24 mouse cellular contexts compared by ENCODE assay signal in the genomic region with DNA sequence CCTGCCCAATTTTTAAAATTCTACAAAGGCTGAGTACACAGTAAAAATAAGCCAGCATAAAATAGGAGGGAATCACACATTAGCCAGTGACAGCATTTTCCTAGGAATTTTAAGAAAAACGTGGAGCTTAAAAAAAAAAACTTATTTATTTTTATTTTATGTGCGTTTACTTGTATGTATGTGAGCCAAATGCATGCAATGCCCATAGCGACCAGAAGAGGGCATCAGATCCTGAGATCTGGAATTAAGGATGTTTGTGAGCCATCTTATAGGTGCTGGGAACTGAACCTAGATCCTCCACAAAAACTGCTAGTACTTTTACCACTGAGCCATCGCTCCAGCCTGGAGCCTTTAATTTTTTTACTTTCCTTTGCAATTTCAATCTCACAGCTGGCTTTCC. TPM values are rescaled to one million over a fixed set of nuclear protein-coding genes. Genes with fewer than 3 reads are reported as not detected.
DNase-seq lines count a peak whose midpoint lies in the region; ATAC-seq and TF ChIP-seq lines count a peak whose summit lies in the region.
"Had no signal": no experiment of that assay in that cellular context is flagged by ENCODE, and none has a peak within 500 bp of the region (broad histone marks: within the 10 kb centered on the region; RNA-seq: fewer than 3 reads in every experiment).

No protein-coding gene starts in this region.

- no peak overlapping the region for H3K27ac ChIP-seq in hindbrain, postnatal 0 days
- no peak overlapping the region for H3K27ac ChIP-seq in hindbrain, embryonic 16.5 days (ENCODE audit: low read depth, low read length)
- H3K27ac ChIP-seq in lung, embryonic 14.5 days (ENCODE audit: low read depth): no peak overlapping the region
- H3K27ac ChIP-seq in ES-E14 (ENCODE audit: insufficient read depth, low read depth, low read length, poor library complexity, severe bottlenecking): no peak overlapping the region
- H3K27ac ChIP-seq: forebrain, embryonic 10.5 days; hindbrain, embryonic 15.5 days; limb, embryonic 12.5 days had no signal

- 73% methylated on average over 4 of the region's 4 CpGs for WGBS in hindbrain, postnatal 0 days
- WGBS in hindbrain, embryonic 16.5 days: 73% methylated on average over 4 of the region's 4 CpGs
- 66% methylated on average over 4 of the region's 4 CpGs for WGBS in lung, embryonic 14.5 days

- no peak overlapping the region for H3K9ac ChIP-seq in hindbrain, postnatal 0 days (replicated peaks; ENCODE audit: low read length)
- no peak overlapping the region for H3K9ac ChIP-seq in hindbrain, embryonic 16.5 days (ENCODE audit: low read depth, low read length)
- H3K9ac ChIP-seq in lung, embryonic 14.5 days: no peak overlapping the region
- H3K9ac ChIP-seq in ES-E14 (ENCODE audit: insufficient read depth, low read depth, low read length, poor library complexity, severe bottlenecking): no peak overlapping the region
- H3K9ac ChIP-seq: hindbrain, embryonic 15.5 days; limb, embryonic 12.5 days had no signal

- no peak for DNase-seq in hindbrain, postnatal 0 days (ENCODE audit: low spot score)
- no peak for DNase-seq in lung, embryonic 14.5 days
- no peak for DNase-seq in lung, postnatal 14 days
- no peak for DNase-seq in ES-E14 (ENCODE audit: low read depth, low spot score)
- peak; percentile 11 for DNase-seq in c-Kit-positive CD71-positive TER-119-positive erythroid progenitor cells, embryonic 14.5 days (ENCODE audit: low spot score)
- no peak for DNase-seq in cerebellum, postnatal 10 days
- DNase-seq in right cerebral cortex, postnatal 10 days (ENCODE audit: low spot score in 2 of 2): no peak
- DNase-seq: adrenal gland, adult 2 months; cerebellum, adult 9-11 months; embryo, embryonic 11 days; heart, adult 11 months; heart, postnatal 4 days; kidney, adult 18-20 months; kidney, postnatal 25 days; lung, postnatal 4 days; retina, postnatal 1 day; right cerebral cortex, postnatal 4 days; thymus, postnatal 14 days had no signal

- H3K9me3 ChIP-seq in hindbrain, postnatal 0 days (ENCODE audit: low read length): peaks cover 6% of the 10 kb centered on the region; the same call in 1 of the 2 replicates
- no peaks in the 10 kb centered on the region for H3K9me3 ChIP-seq in hindbrain, embryonic 16.5 days (ENCODE audit: control insufficient read depth, low read length)
- peaks cover 4% of the 10 kb centered on the region; the same call in 1 of the 2 replicates for H3K9me3 ChIP-seq in lung, embryonic 14.5 days (ENCODE audit: low read depth, low read length)
- H3K9me3 ChIP-seq in ES-E14 (ENCODE audit: control insufficient read depth, insufficient read depth, low read depth, low read length): no peaks in the 10 kb centered on the region
- H3K9me3 ChIP-seq: G1E; hindbrain, embryonic 15.5 days had no signal

- ATAC-seq in hindbrain, postnatal 0 days: no peak
- no peak for ATAC-seq in hindbrain, embryonic 16.5 days
- no peak for ATAC-seq in lung, embryonic 14.5 days (ENCODE audit: insufficient read depth)

- H3K4me1 ChIP-seq in hindbrain, postnatal 0 days (ENCODE audit: insufficient read depth, low read length): no peaks in the 10 kb centered on the region
- H3K4me1 ChIP-seq in hindbrain, embryonic 16.5 days (ENCODE audit: control insufficient read depth, insufficient read depth, low read depth, low read length): no peaks in the 10 kb centered on the region
- 0 out of 2 replicates have a peak, but pooled peaks cover 3% of the 10 kb centered on the region for H3K4me1 ChIP-seq in lung, embryonic 14.5 days (ENCODE audit: insufficient read depth)
- no peaks in the 10 kb centered on the region for H3K4me1 ChIP-seq in ES-E14 (ENCODE audit: control insufficient read depth in 2 of 2, insufficient read depth in 2 of 2, low read length in 2 of 2, poor library complexity in 1 of 2)
- H3K4me1 ChIP-seq: forebrain, embryonic 10.5 days; hindbrain, embryonic 15.5 days; limb, embryonic 12.5 days had no signal

- peak; percentile 39; the same call in 1 of the 2 replicates for TF ChIP-seq CTCF in hindbrain, postnatal 0 days (IDR thresholded peaks at IDR 0.05; ENCODE audit: low read depth)
- peak; percentile 36; the same call in 1 of the 2 replicates for TF ChIP-seq CTCF in lung, embryonic 14.5 days (IDR thresholded peaks at IDR 0.05; ENCODE audit: low read depth)

- H3K27me3 ChIP-seq in hindbrain, postnatal 0 days (ENCODE audit: insufficient read depth, low read length): no peaks in the 10 kb centered on the region
- no peaks in the 10 kb centered on the region for H3K27me3 ChIP-seq in hindbrain, embryonic 16.5 days (replicated peaks; ENCODE audit: control insufficient read depth, insufficient read depth, low read length)
- H3K27me3 ChIP-seq in lung, embryonic 14.5 days (ENCODE audit: insufficient read depth, low read length): no peaks in the 10 kb centered on the region
- H3K27me3 ChIP-seq: hindbrain, embryonic 15.5 days; limb, embryonic 12.5 days had no signal

- no peaks in the 10 kb centered on the region for H3K36me3 ChIP-seq in hindbrain, postnatal 0 days (ENCODE audit: insufficient read depth, low read length)
- no peaks in the 10 kb centered on the region for H3K36me3 ChIP-seq in hindbrain, embryonic 16.5 days (ENCODE audit: control insufficient read depth, insufficient read depth, low read length)
- H3K36me3 ChIP-seq in lung, embryonic 14.5 days (ENCODE audit: insufficient read depth): no peaks in the 10 kb centered on the region
- H3K36me3 ChIP-seq in ES-E14 (ENCODE audit: control insufficient read depth, insufficient read depth, low read length, poor library complexity, severe bottlenecking): no peaks in the 10 kb centered on the region
- H3K36me3 ChIP-seq: forebrain, embryonic 10.5 days; G1E; hindbrain, embryonic 15.5 days; limb, embryonic 12.5 days had no signal

- no peak overlapping the region for H3K4me3 ChIP-seq in hindbrain, postnatal 0 days (ENCODE audit: low read length)
- H3K4me3 ChIP-seq in hindbrain, embryonic 16.5 days (ENCODE audit: low read length): no peak overlapping the region
- no peak overlapping the region for H3K4me3 ChIP-seq in lung, embryonic 14.5 days (ENCODE audit: low read depth, low read length)
- H3K4me3 ChIP-seq in ES-E14 (ENCODE audit: insufficient read depth in 1 of 2, low read depth in 1 of 2, low read length in 2 of 2, poor library complexity in 1 of 2, severe bottlenecking in 1 of 2): no peak overlapping the region
- H3K4me3 ChIP-seq: forebrain, embryonic 10.5 days; hindbrain, embryonic 15.5 days; limb, embryonic 12.5 days had no signal

- in situ Hi-C loops in ES-E14 (cut with MboI; ENCODE audit: low sequenced_read_pairs in 2 of 2, unreplicated experiment in 2 of 2): no loop called here

- H3K4me2 ChIP-seq in hindbrain, postnatal 0 days (ENCODE audit: low read depth, low read length): no peak overlapping the region
- no peak overlapping the region for H3K4me2 ChIP-seq in hindbrain, embryonic 16.5 days (ENCODE audit: low read length)
- no peak overlapping the region for H3K4me2 ChIP-seq in lung, embryonic 14.5 days
- H3K4me2 ChIP-seq: hindbrain, embryonic 15.5 days; limb, embryonic 12.5 days had no signal

TF ChIP-seq in ES-E14, 5 proteins besides CTCF, POLR2A, EP300 and RAD21:
- no peak for TF ChIP-seq HCFC1 (IDR thresholded peaks at IDR 0.05; ENCODE audit: borderline replicate concordance, insufficient read depth, low read length)
- peak; percentile 32; the same call in 1 of the 2 replicates for TF ChIP-seq ZC3H11A (IDR thresholded peaks at IDR 0.05; ENCODE audit: borderline replicate concordance, low read depth, low read length)

RNA-seq across cellular contexts. Expression of a gene that starts 11.3 kb away (rescaled TPM):
- 35.1 and 45.4 TPM in 2 replicates for total RNA-seq in hindbrain, postnatal 0 days (2014; rRNA removed)
- polyA plus RNA-seq in hindbrain, postnatal 0 days (2015; fragmentation: Nextera tagmentation; extraction: Ambion mirVana): 2.4 and 3.0 TPM in 2 replicates
- 2.4 and 2.9 TPM in 2 replicates for polyA plus RNA-seq in hindbrain, embryonic 16.5 days (2015; fragmentation: Nextera tagmentation; extraction: Ambion mirVana)
- polyA plus RNA-seq in lung, embryonic 14.5 days (2014; fragmentation: Nextera tagmentation; extraction: Ambion mirVana): 3.6 and 4.4 TPM in 2 replicates
- 5.8 and 8.6 TPM in 2 replicates for total RNA-seq in ES-E14 (2012; rRNA removed)
- polyA plus RNA-seq: C2C12, G1E had no signal
